In the genomic region with DNA sequence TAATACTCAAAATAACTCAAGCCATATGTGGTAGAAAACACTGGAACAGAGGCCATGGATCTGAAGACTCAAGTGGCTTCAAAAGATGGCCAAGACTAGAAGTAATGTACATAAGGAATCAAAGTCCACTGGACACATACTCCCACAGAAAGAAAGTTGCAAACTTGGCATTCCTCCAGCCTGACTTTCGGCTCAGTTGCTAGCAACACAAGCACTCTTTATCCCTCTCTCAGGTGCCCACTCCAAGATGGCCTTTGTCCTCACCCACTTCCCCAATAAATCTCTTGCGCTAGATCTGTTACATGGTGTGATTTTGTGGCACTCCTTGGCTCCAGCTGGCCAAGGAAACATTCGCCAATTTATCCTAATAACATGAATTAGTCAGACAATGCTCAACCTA, we compare ENCODE assay signal across 15 mouse cellular contexts.
DNase-seq lines count a peak whose midpoint lies in the region; ATAC-seq and TF ChIP-seq lines count a peak whose summit lies in the region.
"Had no signal": no experiment of that assay in that cellular context is flagged by ENCODE, and none has a peak within 500 bp of the region (broad histone marks: within the 10 kb centered on the region; RNA-seq: fewer than 3 reads in every experiment).

No protein-coding gene starts in this region.

- TF ChIP-seq EP300 in heart, postnatal 0 days (IDR thresholded peaks at IDR 0.05; ENCODE audit: low read depth), result no peak
- no peak for TF ChIP-seq EP300 in lung, postnatal 0 days (IDR thresholded peaks at IDR 0.05)

- H3K36me3 ChIP-seq in heart, postnatal 0 days (replicated peaks; ENCODE audit: control insufficient read depth, insufficient read depth, low read length), result no peaks in the 10 kb centered on the region; the same call in 1 of the 2 replicates
- no peaks in the 10 kb centered on the region for H3K36me3 ChIP-seq in kidney, embryonic 14.5 days (ENCODE audit: control insufficient read depth, insufficient read depth, low read length)
- no peaks in the 10 kb centered on the region for H3K36me3 ChIP-seq in lung, postnatal 0 days (ENCODE audit: insufficient read depth, low read length)
- H3K36me3 ChIP-seq: limb, embryonic 15.5 days had no signal

- no peaks in the 10 kb centered on the region for H3K27me3 ChIP-seq in heart, postnatal 0 days (ENCODE audit: control insufficient read depth, insufficient read depth, low read length)
- H3K27me3 ChIP-seq in kidney, embryonic 14.5 days (ENCODE audit: control insufficient read depth, insufficient read depth, low read length), result no peaks in the 10 kb centered on the region
- no peaks in the 10 kb centered on the region for H3K27me3 ChIP-seq in lung, postnatal 0 days (replicated peaks; ENCODE audit: insufficient read depth, low read length)
- H3K27me3 ChIP-seq: embryonic facial prominence, embryonic 13.5 days; limb, embryonic 15.5 days had no signal

- WGBS in heart, postnatal 0 days, result 64% methylated on average over 3 of the region's 3 CpGs
- 79% methylated on average over 3 of the region's 3 CpGs for WGBS in kidney, embryonic 14.5 days
- WGBS in lung, postnatal 0 days, result 58% methylated on average over 3 of the region's 3 CpGs

- no peak overlapping the region for H3K4me2 ChIP-seq in heart, postnatal 0 days (ENCODE audit: low read depth, low read length)
- no peak overlapping the region for H3K4me2 ChIP-seq in kidney, embryonic 14.5 days (replicated peaks; ENCODE audit: low read depth, low read length)
- no peak overlapping the region for H3K4me2 ChIP-seq in lung, postnatal 0 days (replicated peaks; ENCODE audit: low read depth, low read length)
- H3K4me2 ChIP-seq: embryonic facial prominence, embryonic 13.5 days; limb, embryonic 15.5 days had no signal

- ATAC-seq in heart, postnatal 0 days (ENCODE audit: insufficient read depth, low read depth), result 0 out of 2 replicates have a peak, but pooled peaks have one; percentile 2
- ATAC-seq in kidney, embryonic 14.5 days (ENCODE audit: low FRiP score, low TSS enrichment), result no peak
- ATAC-seq in lung, postnatal 0 days, result 0 out of 2 replicates have a peak, but pooled peaks have one; percentile 12

- DNase-seq in heart, postnatal 0 days (ENCODE audit: low spot score), result no peak
- DNase-seq in heart, postnatal 36 days, result no peak
- peak; percentile 16 for DNase-seq in kidney, postnatal 36 days
- peak; percentile 30 for DNase-seq in lung, postnatal 0 days (ENCODE audit: low spot score)
- DNase-seq in testis, postnatal 10 days (ENCODE audit: low spot score), result peak; percentile 47
- DNase-seq in left cerebral cortex, postnatal 4 days, result no peak
- DNase-seq in embryo, embryonic 11 days, result no peak
- DNase-seq: adrenal gland, postnatal 36 days; cerebellum, adult 8-10 months; gastrocnemius, postnatal 14 days; midbrain, embryonic 14.5 days; retina, postnatal 1 day had no signal

- H3K27ac ChIP-seq in heart, postnatal 0 days (ENCODE audit: low read depth), result peak overlapping the region; percentile 47
- H3K27ac ChIP-seq in kidney, embryonic 14.5 days (ENCODE audit: low read depth, low read length), result no peak overlapping the region
- H3K27ac ChIP-seq in lung, postnatal 0 days (ENCODE audit: low read length), result no peak overlapping the region
- H3K27ac ChIP-seq: embryonic facial prominence, embryonic 13.5 days; limb, embryonic 15.5 days had no signal

- H3K4me3 ChIP-seq in heart, postnatal 0 days (ENCODE audit: low read depth, low read length), result no peak overlapping the region
- H3K4me3 ChIP-seq in kidney, embryonic 14.5 days (ENCODE audit: low read length), result no peak overlapping the region
- H3K4me3 ChIP-seq in lung, postnatal 0 days (ENCODE audit: low read depth, low read length), result no peak overlapping the region
- H3K4me3 ChIP-seq: embryonic facial prominence, embryonic 13.5 days; limb, embryonic 15.5 days had no signal

- H3K9ac ChIP-seq in heart, postnatal 0 days (replicated peaks; ENCODE audit: low read depth, low read length), result no peak overlapping the region
- no peak overlapping the region for H3K9ac ChIP-seq in kidney, embryonic 14.5 days (ENCODE audit: low read depth, low read length)
- H3K9ac ChIP-seq in lung, postnatal 0 days (replicated peaks; ENCODE audit: low read depth), result no peak overlapping the region
- H3K9ac ChIP-seq: embryonic facial prominence, embryonic 13.5 days; limb, embryonic 15.5 days had no signal

- intact Hi-C loops in heart, postnatal 36 days (cut with DNase I), result no loop called here
- intact Hi-C loops in left cerebral cortex, postnatal 4 days (cut with DNase I), result no loop called here

- H3K9me3 ChIP-seq in heart, postnatal 0 days (replicated peaks; ENCODE audit: control insufficient read depth, low read length), result no peaks in the 10 kb centered on the region
- H3K9me3 ChIP-seq in kidney, embryonic 14.5 days (ENCODE audit: control insufficient read depth, low read length), result no peaks in the 10 kb centered on the region
- no peaks in the 10 kb centered on the region for H3K9me3 ChIP-seq in lung, postnatal 0 days (ENCODE audit: low read length)
- H3K9me3 ChIP-seq: embryonic facial prominence, embryonic 13.5 days; limb, embryonic 15.5 days had no signal

- no peak for TF ChIP-seq CTCF in heart, postnatal 0 days (IDR thresholded peaks at IDR 0.05; ENCODE audit: low read depth)
- no peak for TF ChIP-seq CTCF in lung, postnatal 0 days (IDR thresholded peaks at IDR 0.05)

- H3K4me1 ChIP-seq in heart, postnatal 0 days (ENCODE audit: control insufficient read depth, insufficient read depth), result peaks cover 7% of the 10 kb centered on the region
- no peaks in the 10 kb centered on the region for H3K4me1 ChIP-seq in kidney, embryonic 14.5 days (ENCODE audit: control insufficient read depth, insufficient read depth, low read length)
- H3K4me1 ChIP-seq in lung, postnatal 0 days (ENCODE audit: insufficient read depth, low read depth, low read length), result no peaks in the 10 kb centered on the region
- H3K4me1 ChIP-seq: embryonic facial prominence, embryonic 13.5 days; limb, embryonic 15.5 days had no signal

Comparison
In these comparisons a context has a peak if more than half of its experiments do, and no peak if none do; other contexts are left out.
1. DNase-seq: peak in kidney, postnatal 36 days (2 of 2), lung, postnatal 0 days (single experiment) and testis, postnatal 10 days (single experiment); none in heart, postnatal 0 days (single experiment), heart, postnatal 36 days (0 of 2), left cerebral cortex, postnatal 4 days (single experiment) and embryo, embryonic 11 days (single experiment).